Mouse (Mus musculus) neural tube, embryonic 13.5 days (tissue): ENCODE measurements around the gene Arfgap1. TPM values are rescaled to one million over a fixed set of nuclear protein-coding genes. Genes with fewer than 3 reads are reported as not detected.

Experiments used
- polyA plus RNA-seq: library from polyadenylated mRNA; unstranded; fragments of >200 nt; fragmentation: Nextera tagmentation; extraction: Ambion mirVana; gene quantifications from 2 replicates; pipeline ENCODE4 v1.2.1, GENCODE M21; 2015

The Arfgap1 gene
- polyA plus RNA-seq, 1 experiment from 2014 or later = 106 TPM

Other genes with a start within 250 kb of the Arfgap1 start
- gene Slc17a9, start 242.0 kb upstream of the Arfgap1 start, polyA plus RNA-seq = 0.21 and 0.35 TPM in 2 replicates
- 4.2 and 4.3 TPM in 2 replicates for gene Bhlhe23, start 190.3 kb upstream of the Arfgap1 start, polyA plus RNA-seq
- gene Ythdf1, start 46.3 kb upstream of the Arfgap1 start, polyA plus RNA-seq = 50.7 and 55.9 TPM in 2 replicates
- gene Birc7, start 38.2 kb upstream of the Arfgap1 start, polyA plus RNA-seq = 0.43 and 0.60 TPM in 2 replicates
- gene Nkain4, start 12.5 kb upstream of the Arfgap1 start, polyA plus RNA-seq = 88.1 and 106 TPM in 2 replicates
- gene Col20a1, start 19.3 kb downstream of the Arfgap1 start, polyA plus RNA-seq = 0.62 and 1.2 TPM in 2 replicates
- gene Chrna4, start 76.3 kb downstream of the Arfgap1 start, polyA plus RNA-seq = 42.9 and 43.0 TPM in 2 replicates
- 43.9 TPM in 2 replicates for gene Kcnq2, start 168.1 kb downstream of the Arfgap1 start, polyA plus RNA-seq
- gene Eef1a2, start 189.8 kb downstream of the Arfgap1 start, polyA plus RNA-seq = 7.7 and 8.9 TPM in 2 replicates
- 331 and 431 TPM in 2 replicates for gene Ppdpf, start 220.0 kb downstream of the Arfgap1 start, polyA plus RNA-seq
- gene Ptk6, start 235.6 kb downstream of the Arfgap1 start, polyA plus RNA-seq = not detected in 2 replicates
- gene Srms, start 246.0 kb downstream of the Arfgap1 start, polyA plus RNA-seq = 0.14 and 0.22 TPM in 2 replicates